Mouse (Mus musculus): ENCODE measurements around the gene Hoxa3. TPM values are rescaled to one million over a fixed set of nuclear protein-coding genes. Genes with fewer than 3 reads are reported as not detected.

Gene Hoxa3
- polyA plus RNA-seq, 1 experiment from 2014 or later: 13.3 TPM

GRCm38 (mm10) chr6:52205638-52206621, 7.2 kb downstream of the Hoxa3 start:
- peak overlapping the region; percentile 17 for H3K4me3 ChIP-seq (ENCODE audit: low read depth, low read length)
- H3K27ac ChIP-seq (ENCODE audit: low read depth, low read length): peak overlapping the region; percentile 48
- no peaks in the 10 kb centered on the region for H3K9me3 ChIP-seq (ENCODE audit: control insufficient read depth, low read length)
- H3K4me2 ChIP-seq (replicated peaks; ENCODE audit: low read depth, low read length): peak overlapping the region; percentile 39
- H3K9ac ChIP-seq (ENCODE audit: low read depth, low read length): peak overlapping the region; percentile 12
- under 1% methylated on average over 55 of the region's 55 CpGs for WGBS
- H3K27me3 ChIP-seq (ENCODE audit: control insufficient read depth, insufficient read depth, low read length): peaks cover 91% of the 10 kb centered on the region
- H3K36me3 ChIP-seq (ENCODE audit: control insufficient read depth, insufficient read depth, low read length): no peaks in the 10 kb centered on the region
- DNase-seq (ENCODE audit: low spot score): peak; percentile 65
- no peak for ATAC-seq (ENCODE audit: low FRiP score)
- H3K4me1 ChIP-seq (replicated peaks; ENCODE audit: control insufficient read depth, insufficient read depth, low read length): 0 out of 2 replicates have a peak, but pooled peaks cover 4% of the 10 kb centered on the region

- WGBS: 3% methylated on average over 14 of the region's 14 CpGs
- Histone ChIP-seq H3K4me3 (ENCODE audit: low read depth, low read length) (peak overlapping the region; percentile 17; the same call in 1 of the 2 replicates), H3K27ac (ENCODE audit: low read depth, low read length) (peak overlapping the region; percentile 48), H3K9me3 (ENCODE audit: control insufficient read depth, low read length) (no peaks in the 10 kb centered on the region), H3K36me3 (ENCODE audit: control insufficient read depth, insufficient read depth, low read length) (no peaks in the 10 kb centered on the region), H3K9ac (ENCODE audit: low read depth, low read length) (peak overlapping the region; percentile 12; the same call in 1 of the 2 replicates), H3K27me3 (ENCODE audit: control insufficient read depth, insufficient read depth, low read length) (peaks cover 93% of the 10 kb centered on the region), H3K4me2 (replicated peaks; ENCODE audit: low read depth, low read length) (peak overlapping the region; percentile 39; the same call in 1 of the 2 replicates), H3K4me1 (replicated peaks; ENCODE audit: control insufficient read depth, insufficient read depth, low read length) (0 out of 2 replicates have a peak, but pooled peaks cover 4% of the 10 kb centered on the region)
- ATAC-seq (ENCODE audit: low FRiP score): no peak
- DNase-seq (ENCODE audit: low spot score): peak; percentile 66
These were observed 7.9 kb downstream of the Hoxa3 start for GRCm38 (mm10) chr6:52205221-52205620.

DNA sequence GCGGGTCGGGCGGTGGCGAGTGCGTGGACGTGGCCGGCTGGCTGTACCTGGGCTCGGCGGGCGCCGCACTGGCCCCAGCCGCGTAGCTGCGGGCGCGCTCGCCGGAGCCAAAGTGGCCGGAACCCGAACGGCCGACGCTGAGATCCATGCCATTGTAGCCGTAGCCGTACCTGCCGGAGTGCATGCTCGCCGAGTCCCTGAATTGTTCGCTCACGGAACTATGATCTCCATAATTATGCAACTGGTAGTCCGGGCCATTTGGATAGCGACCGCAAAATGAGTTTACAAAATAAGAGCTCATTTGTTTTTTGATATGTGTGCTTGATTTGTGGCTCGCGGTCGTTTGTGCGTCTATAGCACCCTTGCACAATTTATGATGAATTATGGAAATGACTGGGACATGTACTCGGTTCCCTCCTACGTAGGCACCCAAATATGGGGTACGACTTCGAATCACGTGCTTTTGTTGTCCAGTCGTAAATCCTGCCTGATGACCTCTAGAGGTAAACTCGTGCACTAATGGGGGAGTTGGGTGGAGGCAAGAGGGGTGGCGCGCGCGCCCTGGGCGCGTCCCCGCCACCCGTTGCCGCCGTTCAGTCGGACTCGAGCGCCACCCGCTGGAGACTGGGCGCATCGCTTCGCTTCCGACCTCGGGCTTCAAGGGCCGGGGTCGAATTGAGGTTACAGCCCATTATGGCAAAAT, 8.9 kb downstream of the Hoxa3 start, which contains the start of gene Hoxa5:
TSS of gene Hoxa5 (minus strand) at position 538 of the 703 bp plus-strand sequence.
- H3K4me2 ChIP-seq (replicated peaks; ENCODE audit: low read depth, low read length): peak within 1 kb of the TSS; percentile 59
- no peaks in the 10 kb centered on the region for H3K9me3 ChIP-seq (ENCODE audit: control insufficient read depth, low read length)
- H3K36me3 ChIP-seq (ENCODE audit: control insufficient read depth, insufficient read depth, low read length): no peaks in the 10 kb centered on the region
- H3K27me3 ChIP-seq (ENCODE audit: control insufficient read depth, insufficient read depth, low read length): peaks cover 93% of the 10 kb centered on the region
- peak; percentile 64; the same call in 1 of the 2 replicates for ATAC-seq (ENCODE audit: low FRiP score)
- peak within 1 kb of the TSS; percentile 56 for H3K4me3 ChIP-seq (ENCODE audit: low read depth, low read length)
- under 1% methylated on average over 58 of the region's 65 CpGs for WGBS
- peak within 1 kb of the TSS; percentile 79 for H3K27ac ChIP-seq (ENCODE audit: low read depth, low read length)
- H3K4me1 ChIP-seq (replicated peaks; ENCODE audit: control insufficient read depth, insufficient read depth, low read length): 0 out of 2 replicates have a peak, but pooled peaks cover 4% of the 10 kb centered on the region
- H3K9ac ChIP-seq (ENCODE audit: low read depth, low read length): peak within 1 kb of the TSS; percentile 77
- DNase-seq (ENCODE audit: low spot score): peak; percentile 62

DNA sequence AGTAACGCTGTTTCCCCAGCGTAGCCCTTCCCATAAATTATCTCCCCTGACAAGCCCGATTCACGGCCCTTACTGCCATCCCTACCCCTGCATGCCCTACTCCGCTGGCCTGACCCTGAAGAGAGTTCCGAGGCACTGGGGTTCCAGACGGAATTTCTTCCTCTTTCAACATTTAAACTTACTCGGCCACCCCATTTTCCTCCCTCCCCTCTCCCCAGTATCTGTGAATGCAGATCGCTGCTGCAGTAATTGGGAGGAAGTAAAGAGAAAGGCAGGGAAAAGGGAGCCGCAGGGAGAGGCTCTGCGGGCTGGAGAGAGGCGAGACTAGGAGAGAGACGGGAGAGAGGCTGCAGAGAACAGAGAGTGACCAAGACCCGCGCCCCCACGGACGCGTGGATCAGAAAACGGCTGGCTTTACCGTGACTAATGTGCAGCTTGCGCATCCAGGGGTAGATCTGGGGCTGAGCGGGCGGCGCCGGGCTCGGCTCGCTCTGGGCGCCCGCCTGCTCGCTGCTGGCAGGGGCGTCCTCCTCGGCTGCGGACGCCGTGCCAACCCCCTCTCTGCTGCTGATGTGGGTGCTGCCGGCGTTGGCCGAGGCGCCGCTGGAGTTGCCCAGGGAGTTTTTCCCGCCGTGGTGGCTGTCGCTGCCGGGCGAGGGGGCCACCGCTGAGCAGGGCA, 9.6 kb downstream of the Hoxa3 start:
- Histone ChIP-seq H3K9ac (ENCODE audit: low read depth, low read length) (peak overlapping the region; percentile 77), H3K4me2 (replicated peaks; ENCODE audit: low read depth, low read length) (peak overlapping the region; percentile 59), H3K36me3 (ENCODE audit: control insufficient read depth, insufficient read depth, low read length) (no peaks in the 10 kb centered on the region), H3K9me3 (ENCODE audit: control insufficient read depth, low read length) (no peaks in the 10 kb centered on the region), H3K4me1 (replicated peaks; ENCODE audit: control insufficient read depth, insufficient read depth, low read length) (0 out of 2 replicates have a peak, but pooled peaks cover under 1% of the 10 kb centered on the region), H3K27ac (ENCODE audit: low read depth, low read length) (peak overlapping the region; percentile 79), H3K27me3 (ENCODE audit: control insufficient read depth, insufficient read depth, low read length) (peaks cover 91% of the 10 kb centered on the region), H3K4me3 (ENCODE audit: low read depth, low read length) (peak overlapping the region; percentile 56)
- ATAC-seq (ENCODE audit: low FRiP score): peak; percentile 43; the same call in 1 of the 2 replicates
- DNase-seq (ENCODE audit: low spot score): no peak
- WGBS: under 1% methylated on average over 37 of the region's 46 CpGs

- peak overlapping the region; percentile 59 for H3K4me2 ChIP-seq (replicated peaks; ENCODE audit: low read depth, low read length)
- H3K9me3 ChIP-seq (ENCODE audit: control insufficient read depth, low read length): no peaks in the 10 kb centered on the region
- ATAC-seq (ENCODE audit: low FRiP score) (0 out of 2 replicates have a peak, but pooled peaks have one; percentile 16), DNase-seq (ENCODE audit: low spot score) (no peak)
- H3K4me1 ChIP-seq (replicated peaks; ENCODE audit: control insufficient read depth, insufficient read depth, low read length): no peaks in the 10 kb centered on the region
- WGBS: 0% methylated on average over 10 of the region's 10 CpGs
- peak overlapping the region; percentile 56 for H3K4me3 ChIP-seq (ENCODE audit: low read depth, low read length)
- peak overlapping the region; percentile 79 for H3K27ac ChIP-seq (ENCODE audit: low read depth, low read length)
- H3K36me3 ChIP-seq (ENCODE audit: control insufficient read depth, insufficient read depth, low read length): no peaks in the 10 kb centered on the region
- H3K9ac ChIP-seq (ENCODE audit: low read depth, low read length): peak overlapping the region; percentile 77
- H3K27me3 ChIP-seq (ENCODE audit: control insufficient read depth, insufficient read depth, low read length): peaks cover 91% of the 10 kb centered on the region
These were observed 10.1 kb downstream of the Hoxa3 start for GRCm38 (mm10) chr6:52203121-52203370.

GRCm38 (mm10) chr6:52202362-52203120, 10.6 kb downstream of the Hoxa3 start:
- ATAC-seq (ENCODE audit: low FRiP score) (no peak), DNase-seq (ENCODE audit: low spot score) (peak; percentile 63)
- peak overlapping the region; percentile 56 for H3K4me3 ChIP-seq (ENCODE audit: low read depth, low read length)
- no peaks in the 10 kb centered on the region for H3K9me3 ChIP-seq (ENCODE audit: control insufficient read depth, low read length)
- peak overlapping the region; percentile 59 for H3K4me2 ChIP-seq (replicated peaks; ENCODE audit: low read depth, low read length)
- peaks cover 90% of the 10 kb centered on the region for H3K27me3 ChIP-seq (ENCODE audit: control insufficient read depth, insufficient read depth, low read length)
- H3K36me3 ChIP-seq (ENCODE audit: control insufficient read depth, insufficient read depth, low read length): no peaks in the 10 kb centered on the region
- WGBS: under 1% methylated on average over 22 of the region's 22 CpGs
- H3K9ac ChIP-seq (ENCODE audit: low read depth, low read length): peak overlapping the region; percentile 77
- no peaks in the 10 kb centered on the region for H3K4me1 ChIP-seq (replicated peaks; ENCODE audit: control insufficient read depth, insufficient read depth, low read length)
- peak overlapping the region; percentile 79 for H3K27ac ChIP-seq (ENCODE audit: low read depth, low read length)

DNA sequence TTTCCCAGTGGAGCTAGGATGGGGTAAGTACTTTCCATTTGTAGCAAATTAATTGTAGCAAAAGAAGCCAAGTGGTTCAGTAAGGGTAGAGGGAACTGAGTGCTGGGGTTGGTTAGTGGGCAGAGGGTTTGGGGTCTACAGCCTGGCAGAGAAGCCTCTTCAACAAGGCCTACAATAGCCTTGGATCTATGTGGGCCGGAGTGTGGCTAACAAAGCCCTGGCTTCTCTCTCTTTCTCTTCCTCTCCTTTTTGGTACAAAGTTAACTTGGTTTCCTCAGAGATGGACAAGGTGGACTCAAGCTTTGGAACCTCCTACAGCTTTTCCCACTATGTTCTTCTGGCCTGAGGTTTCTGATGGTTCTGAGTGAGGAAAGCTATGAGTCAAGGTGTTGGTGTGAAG, 11.9 kb downstream of the Hoxa3 start:
- 13% methylated on average over 1 of the region's 1 CpGs for WGBS
- no peaks in the 10 kb centered on the region for H3K4me1 ChIP-seq (replicated peaks; ENCODE audit: control insufficient read depth, insufficient read depth, low read length)
- no peak for ATAC-seq (ENCODE audit: low FRiP score)
- H3K4me3 ChIP-seq (ENCODE audit: low read depth, low read length): peak overlapping the region; percentile 56
- peaks cover 87% of the 10 kb centered on the region for H3K27me3 ChIP-seq (ENCODE audit: control insufficient read depth, insufficient read depth, low read length)
- H3K4me2 ChIP-seq (replicated peaks; ENCODE audit: low read depth, low read length): peak overlapping the region; percentile 3; the same call in 1 of the 2 replicates
- H3K9ac ChIP-seq (ENCODE audit: low read depth, low read length): no peak overlapping the region; the same call in 1 of the 2 replicates
- no peaks in the 10 kb centered on the region for H3K36me3 ChIP-seq (ENCODE audit: control insufficient read depth, insufficient read depth, low read length)
- H3K9me3 ChIP-seq (ENCODE audit: control insufficient read depth, low read length): no peaks in the 10 kb centered on the region
- H3K27ac ChIP-seq (ENCODE audit: low read depth, low read length): peak overlapping the region; percentile 38
- DNase-seq (ENCODE audit: low spot score): no peak
